Mouse (Mus musculus): ENCODE data around the gene Hsf5. TPM values are rescaled to one million over a fixed set of nuclear protein-coding genes. Genes with fewer than 3 reads are reported as not detected.

The Hsf5 gene
- polyA plus RNA-seq, 1 experiment, result 0.01 TPM

- TF ChIP-seq GATA1 (IDR thresholded peaks at IDR 0.05; ENCODE audit: low read length), result no peak
Measured at GRCm38 (mm10) chr11:87687246-87688225, 70.6 kb downstream of the Hsf5 start.

GRCm38 (mm10) chr11:87688478-87689203 is 71.7 kb downstream of the Hsf5 start:
- no peak for TF ChIP-seq GATA1 (IDR thresholded peaks at IDR 0.05; ENCODE audit: low read length)

DNA sequence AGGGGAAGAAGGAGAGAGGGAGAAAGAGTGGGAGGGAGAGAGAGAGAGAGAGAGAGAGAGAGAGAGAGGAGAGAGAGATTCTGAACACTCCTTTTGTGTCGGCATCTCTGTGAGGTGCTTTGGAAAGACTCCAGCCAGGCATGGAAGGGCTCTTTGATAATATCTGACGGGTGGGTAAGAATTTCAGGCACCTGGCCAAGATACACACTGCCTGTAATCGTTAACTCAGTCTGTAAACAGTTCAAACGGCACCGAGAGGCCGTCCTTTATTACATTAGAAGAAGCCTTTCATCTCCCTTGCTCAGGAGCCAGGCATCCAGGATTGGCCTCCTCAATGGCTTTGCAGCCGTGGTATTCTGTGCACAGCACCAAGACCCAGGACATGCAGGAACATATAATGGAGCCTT is 72.4 kb downstream of the Hsf5 start:
- no peak for TF ChIP-seq GATA1 (IDR thresholded peaks at IDR 0.05; ENCODE audit: low read length)

DNA sequence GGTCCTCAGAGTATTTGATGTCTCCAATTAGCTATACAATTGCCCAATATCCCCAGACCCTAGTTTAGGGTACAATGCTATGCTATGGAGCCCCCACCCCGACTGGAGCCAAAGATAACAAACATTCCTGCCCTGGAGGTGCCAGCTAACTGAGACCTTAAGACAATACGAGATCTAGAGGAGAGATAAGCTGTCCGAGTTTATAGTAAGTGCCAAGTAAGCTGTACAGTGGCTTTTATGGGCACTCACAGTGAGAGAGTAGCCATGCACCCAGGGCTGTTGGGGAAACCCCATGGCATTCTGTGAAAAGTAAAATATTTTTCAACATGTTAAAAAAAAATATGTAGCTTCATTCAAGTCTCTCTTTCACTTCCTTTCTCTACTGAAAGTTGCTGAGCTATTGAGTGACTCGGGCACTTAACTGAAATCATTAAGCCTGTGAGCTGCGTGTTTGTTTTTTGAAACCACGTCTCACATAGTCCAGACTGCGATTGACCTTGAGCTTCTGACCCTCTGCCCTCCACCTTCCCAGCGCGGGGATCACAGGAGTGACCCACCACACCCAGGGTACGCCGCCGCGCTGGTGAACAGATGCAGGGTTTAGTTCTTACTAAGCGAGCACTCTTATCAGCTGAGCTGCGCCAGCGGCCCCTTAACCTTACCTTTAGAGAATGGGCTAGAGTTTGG is 73.2 kb downstream of the Hsf5 start:
- peak; percentile 55 for TF ChIP-seq GATA1 (IDR thresholded peaks at IDR 0.05; ENCODE audit: low read length)

DNA sequence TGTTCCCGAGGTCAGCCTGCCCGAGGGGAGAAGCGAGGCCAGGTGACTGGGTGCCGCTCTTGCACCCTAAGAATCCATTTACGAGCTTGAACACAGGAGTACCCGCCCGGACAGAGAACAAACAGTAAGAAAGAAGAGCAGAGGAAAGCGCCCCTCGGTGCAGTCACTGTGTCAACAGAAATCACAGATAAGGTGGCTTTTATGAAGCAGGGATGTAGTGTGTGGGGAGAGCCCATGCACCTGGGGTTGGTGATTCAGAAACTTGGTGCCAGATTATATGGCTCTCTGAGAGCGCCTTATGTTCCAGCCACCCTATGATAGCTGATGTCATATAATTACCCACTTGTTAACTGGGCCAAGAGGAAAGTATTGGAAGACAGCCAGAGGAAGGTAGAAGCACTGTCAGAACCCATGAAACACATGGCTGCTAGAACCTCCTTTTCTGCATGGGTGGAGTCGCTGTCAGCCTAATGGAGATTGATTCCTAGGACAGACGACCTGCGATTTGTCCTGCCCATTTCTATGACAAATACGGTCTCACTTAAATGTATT is 80.2 kb downstream of the Hsf5 start:
- no peak for TF ChIP-seq GATA1 (IDR thresholded peaks at IDR 0.05; ENCODE audit: low read length)

DNA sequence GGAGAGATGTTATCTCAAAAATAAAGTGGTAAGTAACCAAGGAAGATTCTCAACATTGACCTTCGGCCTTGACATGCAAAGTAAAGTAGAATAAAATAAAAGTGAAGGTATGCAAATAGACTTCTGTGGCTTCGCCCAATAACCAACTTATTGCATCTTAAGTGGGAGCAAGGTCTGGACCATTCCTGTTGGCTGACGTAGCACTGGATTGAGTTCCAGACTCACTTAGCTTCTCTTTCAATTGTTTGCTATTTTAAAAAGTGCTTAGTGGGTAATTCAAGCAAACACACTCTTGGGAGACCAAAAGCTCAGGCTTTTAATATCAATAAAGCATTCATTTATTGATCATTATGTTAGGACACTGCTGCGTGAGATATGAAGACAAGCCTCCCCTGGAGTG is 81.2 kb downstream of the Hsf5 start:
- TF ChIP-seq GATA1 (IDR thresholded peaks at IDR 0.05; ENCODE audit: low read length), result no peak

- TF ChIP-seq GATA1 (IDR thresholded peaks at IDR 0.05; ENCODE audit: low read length), result no peak
Measured at GRCm38 (mm10) chr11:87701108-87701507, 84.1 kb downstream of the Hsf5 start.

- TF ChIP-seq GATA1 (IDR thresholded peaks at IDR 0.05; ENCODE audit: low read length), result no peak
Measured at GRCm38 (mm10) chr11:87701877-87702620, 85.1 kb downstream of the Hsf5 start.

GRCm38 (mm10) chr11:87703654-87704053 is 86.7 kb downstream of the Hsf5 start:
- no peak for TF ChIP-seq GATA1 (IDR thresholded peaks at IDR 0.05; ENCODE audit: low read length)

DNA sequence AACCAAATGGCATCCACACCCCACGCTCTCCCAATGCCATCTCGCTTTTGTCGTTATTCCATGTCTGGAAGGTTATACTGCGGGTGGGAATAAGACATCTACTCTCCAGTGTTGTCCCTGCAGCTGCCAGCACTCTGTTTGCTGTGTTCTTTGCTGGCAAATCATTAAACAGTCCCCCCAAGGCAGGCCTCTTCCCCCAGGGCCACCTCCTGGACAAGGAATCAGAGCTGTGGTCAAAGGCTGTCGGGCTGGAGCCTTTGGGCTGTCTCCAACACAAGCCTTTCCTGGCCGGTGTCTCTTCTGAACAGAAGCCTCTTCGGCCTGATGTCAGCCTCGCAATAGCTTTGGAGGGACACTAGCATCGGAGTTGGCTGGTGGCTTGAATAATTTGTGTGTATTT is 87.3 kb downstream of the Hsf5 start:
- no peak for TF ChIP-seq GATA1 (IDR thresholded peaks at IDR 0.05; ENCODE audit: low read length)

DNA sequence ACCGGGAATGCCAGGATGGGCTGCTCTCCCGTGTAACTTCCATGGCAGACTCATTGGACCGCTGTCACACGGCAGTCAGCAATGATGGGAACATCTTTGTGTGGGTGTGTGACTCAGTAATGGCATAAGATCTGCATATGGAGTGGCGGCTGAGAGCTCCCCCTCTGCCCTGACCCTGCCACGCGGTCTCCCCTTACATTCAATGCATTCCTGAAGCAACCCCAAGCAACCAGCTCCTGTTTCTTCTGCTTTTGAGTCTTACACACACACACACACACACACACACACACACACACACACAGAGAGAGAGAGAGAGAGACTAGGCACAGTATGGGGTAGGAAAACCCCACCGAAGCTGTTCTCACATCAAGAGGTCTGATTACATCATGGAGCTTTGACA is 90.6 kb downstream of the Hsf5 start:
- no peak for TF ChIP-seq GATA1 (IDR thresholded peaks at IDR 0.05; ENCODE audit: low read length)

- TF ChIP-seq GATA1 (IDR thresholded peaks at IDR 0.05; ENCODE audit: low read length), result no peak
Measured at GRCm38 (mm10) chr11:87708979-87709378, 92.0 kb downstream of the Hsf5 start.

Other genes starting within 250 kb of the Hsf5 start
- 0.78 and 1.1 TPM in 2 replicates for gene Rad51c, start 212.2 kb upstream of the Hsf5 start, polyA plus RNA-seq (2012)
- gene Tex14, start 212.1 kb upstream of the Hsf5 start, polyA plus RNA-seq (2012), result not detected in 2 replicates
- not detected in 2 replicates for gene Gm11492, start 50.5 kb upstream of the Hsf5 start, polyA plus RNA-seq (2012)
- 1.4 and 2.3 TPM in 2 replicates for gene Sept4, start 48.3 kb upstream of the Hsf5 start, polyA plus RNA-seq (2012)
- gene Mtmr4, start 25.0 kb upstream of the Hsf5 start, polyA plus RNA-seq (2012), result 12.5 and 13.3 TPM in 2 replicates
- 0.91 and 1.3 TPM in 2 replicates for gene Rnf43, start 45.6 kb downstream of the Hsf5 start, polyA plus RNA-seq (2012)
- 7.4 and 10.8 TPM in 2 replicates for gene Supt4a, start 120.4 kb downstream of the Hsf5 start, polyA plus RNA-seq (2012)
- gene Tspoap1, start 143.4 kb downstream of the Hsf5 start, polyA plus RNA-seq (2012), result 3.7 and 4.4 TPM in 2 replicates
- gene Mpo, start 176.4 kb downstream of the Hsf5 start, polyA plus RNA-seq (2012), result 0.21 TPM in 1 of 2 replicates, not detected in the other
- not detected in 2 replicates for gene Lpo, start 211.1 kb downstream of the Hsf5 start, polyA plus RNA-seq (2012)
- 4.6 and 6.5 TPM in 2 replicates for gene Mks1, start 236.1 kb downstream of the Hsf5 start, polyA plus RNA-seq (2012)